Mouse (Mus musculus): ENCODE results near the gene Rapgef3.

DNA sequence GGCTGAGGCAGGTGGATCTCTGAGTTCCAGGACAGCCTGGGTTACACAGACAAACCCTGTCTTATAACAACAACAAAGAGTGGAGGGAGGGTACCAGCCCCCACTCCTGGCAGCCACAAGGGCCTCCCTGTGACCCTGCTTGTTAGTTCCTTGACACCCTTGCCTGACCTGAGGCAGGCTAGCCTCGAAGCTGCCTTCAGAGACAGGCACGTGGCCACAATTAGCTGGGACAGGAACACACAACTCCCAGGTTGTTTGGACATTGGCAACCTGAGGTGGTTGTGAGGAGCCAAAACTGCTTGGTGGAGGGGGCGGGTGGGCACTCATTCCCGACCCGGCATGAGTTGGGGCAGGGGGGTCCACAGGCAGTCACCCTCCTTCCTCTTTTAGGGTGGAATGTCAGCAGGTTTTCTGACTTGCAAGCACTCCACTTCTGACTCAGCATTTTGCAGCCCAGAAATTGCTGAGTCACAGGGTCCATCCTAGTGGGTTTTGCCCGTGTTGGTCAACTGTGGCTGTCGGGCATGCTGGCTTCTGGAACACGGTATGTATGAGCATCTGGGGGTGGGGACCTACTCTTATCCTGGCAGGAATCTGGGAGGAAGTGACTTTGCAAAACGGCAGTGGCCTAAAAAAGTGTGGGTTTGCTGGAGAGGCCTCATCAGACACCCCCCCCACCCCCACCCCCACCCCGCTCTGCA lies 18.8 kb upstream of the Rapgef3 start:
- TF ChIP-seq GATA1 (IDR thresholded peaks at IDR 0.05; ENCODE audit: borderline replicate concordance, low read length) (no peak), FLI1 (IDR thresholded peaks at IDR 0.05; ENCODE audit: low read length) (no peak)
